Comparison of ENCODE assay signal across 11 mouse cellular contexts in genomic region chr6:134148443-134148942, GRCm38 (mm10).
DNase-seq lines count a peak whose midpoint lies in the region; ATAC-seq lines count a peak whose summit lies in the region.
"Had no signal": no experiment of that assay in that cellular context is flagged by ENCODE, and none has a peak within 500 bp of the region (broad histone marks: within the 10 kb centered on the region; RNA-seq: fewer than 3 reads in every experiment).

No protein-coding gene starts in this region.

- H3K9ac ChIP-seq in heart, embryonic 16.5 days (ENCODE audit: low read length), result peak overlapping the region; percentile 37; the same call in 1 of the 2 replicates
- no peak overlapping the region; the same call in 1 of the 2 replicates for H3K9ac ChIP-seq in forebrain, embryonic 12.5 days
- H3K9ac ChIP-seq in intestine, embryonic 15.5 days, result no peak overlapping the region
- H3K9ac ChIP-seq in neural tube, embryonic 14.5 days (replicated peaks; ENCODE audit: low read depth, low read length), result no peak overlapping the region
- H3K9ac ChIP-seq: limb, embryonic 13.5 days had no signal

- no peak for DNase-seq in heart, adult 9 months (ENCODE audit: low spot score in 2 of 2)
- DNase-seq in layer of hippocampus, postnatal 36 days, result no peak
- DNase-seq in thymus, postnatal 14 days, result no peak
- DNase-seq in frontal cortex, postnatal 10 days (ENCODE audit: low spot score in 2 of 2), result no peak
- DNase-seq: B cell, adult 2 months; gastrocnemius, postnatal 36 days had no signal

- H3K4me1 ChIP-seq in heart, embryonic 16.5 days (ENCODE audit: control insufficient read depth, insufficient read depth, low read length), result peaks cover 60% of the 10 kb centered on the region
- H3K4me1 ChIP-seq in forebrain, embryonic 12.5 days, result peaks cover 43% of the 10 kb centered on the region
- H3K4me1 ChIP-seq in intestine, embryonic 15.5 days (replicated peaks), result peaks cover 39% of the 10 kb centered on the region
- H3K4me1 ChIP-seq in neural tube, embryonic 14.5 days (ENCODE audit: control insufficient read depth, insufficient read depth, low read length), result peaks cover 10% of the 10 kb centered on the region; the same call in 1 of the 2 replicates

- no peak overlapping the region for H3K4me2 ChIP-seq in heart, embryonic 16.5 days (ENCODE audit: low read depth, low read length)
- H3K4me2 ChIP-seq in forebrain, embryonic 12.5 days, result peak overlapping the region; percentile 24
- H3K4me2 ChIP-seq in intestine, embryonic 15.5 days (replicated peaks), result no peak overlapping the region
- H3K4me2 ChIP-seq in neural tube, embryonic 14.5 days (ENCODE audit: low read depth, low read length), result no peak overlapping the region
- H3K4me2 ChIP-seq: limb, embryonic 13.5 days had no signal

- H3K36me3 ChIP-seq in heart, embryonic 16.5 days (ENCODE audit: control insufficient read depth, insufficient read depth), result no peaks in the 10 kb centered on the region
- no peaks in the 10 kb centered on the region for H3K36me3 ChIP-seq in forebrain, embryonic 12.5 days (replicated peaks)
- no peaks in the 10 kb centered on the region for H3K36me3 ChIP-seq in intestine, embryonic 15.5 days
- H3K36me3 ChIP-seq in neural tube, embryonic 14.5 days (ENCODE audit: control insufficient read depth, insufficient read depth, low read length), result no peaks in the 10 kb centered on the region
- H3K36me3 ChIP-seq: limb, embryonic 13.5 days had no signal

- no peak for ATAC-seq in heart, embryonic 16.5 days (replicated peaks; ENCODE audit: extremely low read depth, insufficient read depth, low FRiP score)
- peak; percentile 28; the same call in 1 of the 2 replicates for ATAC-seq in forebrain, embryonic 12.5 days (ENCODE audit: low FRiP score)
- ATAC-seq in intestine, embryonic 15.5 days, result no peak
- peak; percentile 45; the same call in 1 of the 2 replicates for ATAC-seq in neural tube, embryonic 14.5 days (ENCODE audit: low read depth)

- H3K4me3 ChIP-seq in heart, embryonic 16.5 days (ENCODE audit: low read length), result no peak overlapping the region
- no peak overlapping the region for H3K4me3 ChIP-seq in forebrain, embryonic 12.5 days (replicated peaks)
- no peak overlapping the region for H3K4me3 ChIP-seq in intestine, embryonic 15.5 days (replicated peaks)
- no peak overlapping the region for H3K4me3 ChIP-seq in neural tube, embryonic 14.5 days (ENCODE audit: low read depth, low read length)
- H3K4me3 ChIP-seq: limb, embryonic 13.5 days had no signal

- peak overlapping the region; percentile 33; the same call in 1 of the 2 replicates for H3K27ac ChIP-seq in heart, embryonic 16.5 days (ENCODE audit: low read length)
- peak overlapping the region; percentile 69 for H3K27ac ChIP-seq in forebrain, embryonic 12.5 days
- H3K27ac ChIP-seq in intestine, embryonic 15.5 days, result 0 out of 2 replicates have a peak overlapping the region, but pooled peaks have one; percentile 39
- no peak overlapping the region for H3K27ac ChIP-seq in neural tube, embryonic 14.5 days (ENCODE audit: low read depth, low read length)
- H3K27ac ChIP-seq: limb, embryonic 13.5 days had no signal

- no peaks in the 10 kb centered on the region for H3K27me3 ChIP-seq in heart, embryonic 16.5 days (ENCODE audit: control insufficient read depth, insufficient read depth, low read length)
- H3K27me3 ChIP-seq in forebrain, embryonic 12.5 days, result no peaks in the 10 kb centered on the region
- H3K27me3 ChIP-seq in intestine, embryonic 15.5 days (replicated peaks), result no peaks in the 10 kb centered on the region
- no peaks in the 10 kb centered on the region for H3K27me3 ChIP-seq in neural tube, embryonic 14.5 days (ENCODE audit: control insufficient read depth, insufficient read depth, low read length)
- H3K27me3 ChIP-seq: limb, embryonic 13.5 days had no signal

- no peaks in the 10 kb centered on the region for H3K9me3 ChIP-seq in heart, embryonic 16.5 days (replicated peaks; ENCODE audit: control insufficient read depth, low read length)
- H3K9me3 ChIP-seq in forebrain, embryonic 12.5 days, result no peaks in the 10 kb centered on the region
- no peaks in the 10 kb centered on the region for H3K9me3 ChIP-seq in intestine, embryonic 15.5 days
- no peaks in the 10 kb centered on the region for H3K9me3 ChIP-seq in neural tube, embryonic 14.5 days (ENCODE audit: control insufficient read depth, low read length)
- H3K9me3 ChIP-seq: limb, embryonic 13.5 days had no signal

- WGBS in heart, embryonic 16.5 days, result 66% methylated on average over 7 of the region's 7 CpGs
- WGBS in forebrain, embryonic 12.5 days, result 24% methylated on average over 7 of the region's 7 CpGs
- WGBS in intestine, embryonic 15.5 days, result 85% methylated on average over 7 of the region's 7 CpGs
- WGBS in neural tube, embryonic 14.5 days, result 32% methylated on average over 7 of the region's 7 CpGs

Comparison
In these comparisons a context has a peak if more than half of its experiments do, and no peak if none do; other contexts are left out.
1. ATAC-seq: peak in forebrain, embryonic 12.5 days (single experiment) and neural tube, embryonic 14.5 days (single experiment); none in heart, embryonic 16.5 days (single experiment) and intestine, embryonic 15.5 days (single experiment).